Mouse (Mus musculus) ES-E14 (cell line): ENCODE results near the gene Rsph6a.

Experiments
- MAFK ChIP-seq: IDR thresholded peaks from 2 replicates; pipeline ENCODE4 v1.6.1; 2014; ENCODE audit warnings: mild to moderate bottlenecking, low read depth, low read length, inconsistent platforms; ENCODE audit not compliant: insufficient read depth
- ZC3H11A ChIP-seq: IDR thresholded peaks from 2 replicates; pipeline ENCODE4 v1.6.1; 2012; ENCODE audit warnings: low read depth, mild to moderate bottlenecking, inconsistent platforms, low read length, borderline replicate concordance

DNA sequence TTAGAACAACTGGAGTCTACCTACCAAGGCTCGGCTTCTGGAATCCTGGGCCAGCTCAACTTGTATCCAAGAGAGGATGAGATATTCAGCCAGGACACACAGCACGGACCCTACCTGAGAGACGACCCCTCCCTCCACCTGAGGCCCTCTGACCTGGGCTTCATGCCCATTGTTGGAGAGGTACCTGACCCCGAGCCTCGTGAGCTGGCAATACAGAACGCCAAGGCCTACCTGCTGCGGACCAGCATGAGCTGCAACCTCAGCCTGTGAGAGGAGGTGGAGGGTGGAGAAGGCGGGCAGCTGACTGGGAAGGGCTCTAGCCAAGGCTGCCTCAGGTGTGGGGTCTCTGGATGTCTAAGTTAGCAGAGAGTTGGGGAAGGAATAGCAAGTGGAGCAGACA is 618 bp downstream of the Rsph6a start:
- TF ChIP-seq ZC3H11A (no peak), MAFK (no peak)
